Mouse (Mus musculus): ENCODE results near the gene Rarres2. TPM values are rescaled to one million over a fixed set of nuclear protein-coding genes. Genes with fewer than 3 reads are reported as not detected.

The Rarres2 gene
- polyA plus RNA-seq, 1 experiment from 2014 or later: 50.4 TPM

Other genes with a start within 250 kb of the Rarres2 start
- gene Krba1, start 177.2 kb downstream of the Rarres2 start, polyA plus RNA-seq (2015; fragmentation: Nextera tagmentation; extraction: Ambion mirVana): 15.4 and 18.6 TPM in 2 replicates
- gene Zfp467, start 127.0 kb downstream of the Rarres2 start, polyA plus RNA-seq (2015; fragmentation: Nextera tagmentation; extraction: Ambion mirVana): 18.5 and 20.4 TPM in 2 replicates
- 0.16 and 0.51 TPM in 2 replicates for gene Sspo, start 124.6 kb downstream of the Rarres2 start, polyA plus RNA-seq (2015; fragmentation: Nextera tagmentation; extraction: Ambion mirVana)
- 17.5 and 18.6 TPM in 2 replicates for gene Atp6v0e2, start 35.2 kb downstream of the Rarres2 start, polyA plus RNA-seq (2015; fragmentation: Nextera tagmentation; extraction: Ambion mirVana)
- gene Lrrc61, start 18.0 kb downstream of the Rarres2 start, polyA plus RNA-seq (2015; fragmentation: Nextera tagmentation; extraction: Ambion mirVana): 6.0 and 7.0 TPM in 2 replicates
- gene Gm45021, start 16.8 kb upstream of the Rarres2 start, polyA plus RNA-seq (2015; fragmentation: Nextera tagmentation; extraction: Ambion mirVana): 0.70 TPM in 1 of 2 replicates, not detected in the other
- gene Repin1, start 21.1 kb upstream of the Rarres2 start, polyA plus RNA-seq (2015; fragmentation: Nextera tagmentation; extraction: Ambion mirVana): 23.4 and 28.1 TPM in 2 replicates
- gene Gm44965, start 21.2 kb upstream of the Rarres2 start, polyA plus RNA-seq (2015; fragmentation: Nextera tagmentation; extraction: Ambion mirVana): not detected in 2 replicates
- 5.7 and 7.3 TPM in 2 replicates for gene Zfp775, start 29.3 kb upstream of the Rarres2 start, polyA plus RNA-seq (2015; fragmentation: Nextera tagmentation; extraction: Ambion mirVana)
- gene AI854703, start 54.0 kb upstream of the Rarres2 start, polyA plus RNA-seq (2015; fragmentation: Nextera tagmentation; extraction: Ambion mirVana): 0.94 and 1.0 TPM in 2 replicates
- 1.6 and 1.7 TPM in 2 replicates for gene Gimap8, start 74.4 kb upstream of the Rarres2 start, polyA plus RNA-seq (2015; fragmentation: Nextera tagmentation; extraction: Ambion mirVana)
- 7.9 and 10.3 TPM in 2 replicates for gene Gimap9, start 103.3 kb upstream of the Rarres2 start, polyA plus RNA-seq (2015; fragmentation: Nextera tagmentation; extraction: Ambion mirVana)
- gene Gimap4, start 111.8 kb upstream of the Rarres2 start, polyA plus RNA-seq (2015; fragmentation: Nextera tagmentation; extraction: Ambion mirVana): 23.5 and 27.1 TPM in 2 replicates
- 32.3 and 35.6 TPM in 2 replicates for gene Gimap6, start 135.4 kb upstream of the Rarres2 start, polyA plus RNA-seq (2015; fragmentation: Nextera tagmentation; extraction: Ambion mirVana)
- 3.3 and 4.6 TPM in 2 replicates for gene Gm28053, start 145.8 kb upstream of the Rarres2 start, polyA plus RNA-seq (2015; fragmentation: Nextera tagmentation; extraction: Ambion mirVana)
- 0.23 and 0.27 TPM in 2 replicates for gene Gimap7, start 145.8 kb upstream of the Rarres2 start, polyA plus RNA-seq (2015; fragmentation: Nextera tagmentation; extraction: Ambion mirVana)
- 26.4 and 31.6 TPM in 2 replicates for gene Gimap1, start 166.3 kb upstream of the Rarres2 start, polyA plus RNA-seq (2015; fragmentation: Nextera tagmentation; extraction: Ambion mirVana)
- gene Gimap5, start 173.4 kb upstream of the Rarres2 start, polyA plus RNA-seq (2015; fragmentation: Nextera tagmentation; extraction: Ambion mirVana): 6.2 and 9.4 TPM in 2 replicates
- gene Gimap3, start 198.1 kb upstream of the Rarres2 start, polyA plus RNA-seq (2015; fragmentation: Nextera tagmentation; extraction: Ambion mirVana): 0.08 TPM in 1 of 2 replicates, not detected in the other

All from heart, embryonic 15.5 days (tissue).